Mouse (Mus musculus) limb, embryonic 10.5 days (tissue): Measurements from ENCODE around the gene Ubb. TPM values are rescaled to one million over a fixed set of nuclear protein-coding genes. Genes with fewer than 3 reads are reported as not detected.

Experiments used
- polyA plus RNA-seq: library from polyadenylated mRNA; unstranded; fragments of >200 nt; fragmentation: Nextera tagmentation; extraction: Ambion mirVana; gene quantifications from 2 replicates; pipeline ENCODE4 v1.2.1, GENCODE M21; 2016

Gene Ubb
- polyA plus RNA-seq, 1 experiment from 2014 or later: 3,653 TPM

Other genes starting within 250 kb of the Ubb start
- 13.5 and 13.9 TPM in 2 replicates for gene Pigl, start 92.7 kb upstream of the Ubb start, polyA plus RNA-seq
- gene Ncor1, start 92.6 kb upstream of the Ubb start, polyA plus RNA-seq: 127 and 144 TPM in 2 replicates
- 35.0 and 42.2 TPM in 2 replicates for gene Cenpv, start 11.9 kb upstream of the Ubb start, polyA plus RNA-seq
- gene Trpv2, start 23.3 kb downstream of the Ubb start, polyA plus RNA-seq: 0.55 and 0.87 TPM in 2 replicates
- 15.7 and 17.3 TPM in 2 replicates for gene Lrrc75a, start 97.4 kb downstream of the Ubb start, polyA plus RNA-seq
- 45.5 and 52.5 TPM in 2 replicates for gene Mmgt2, start 97.5 kb downstream of the Ubb start, polyA plus RNA-seq
- gene Zfp287, start 180.7 kb downstream of the Ubb start, polyA plus RNA-seq: 11.8 and 15.7 TPM in 2 replicates
- not detected in 2 replicates for gene Gm10428, start 201.9 kb downstream of the Ubb start, polyA plus RNA-seq
- 22.4 and 29.8 TPM in 2 replicates for gene Zfp286, start 238.3 kb downstream of the Ubb start, polyA plus RNA-seq